Mouse (Mus musculus) forebrain, embryonic 14.5 days (tissue): ENCODE data around the gene Elp6. TPM values are rescaled to one million over a fixed set of nuclear protein-coding genes. Genes with fewer than 3 reads are reported as not detected.

Experiments used
- ATAC-seq: fragments of 200-750 bp; cut with Nextera tagmentation; 2 replicates; pipeline ENCODE4 v1.8.0; 2017; ENCODE audit warnings: mild to moderate bottlenecking, moderate library complexity
- DNase-seq: peaks from one replicate; pipeline ENCODE4 v3.0.0-alpha.2; 2015; ENCODE audit warnings: low spot score
- H3K27ac ChIP-seq: fragments of 300-500 bp; sonication (generic); 2 replicates; pipeline ENCODE4 v1.5.1; 2014; ENCODE audit warnings: low read depth, mild to moderate bottlenecking, control low read depth, low read length, moderate library complexity
- H3K27me3 ChIP-seq: fragments of 300-500 bp; sonication (generic); replicated peaks from 2 replicates; pipeline ENCODE4 v1.6.1; 2014; ENCODE audit warnings: low read length, control low read depth, mixed read lengths; ENCODE audit not compliant: control insufficient read depth, insufficient read depth
- H3K36me3 ChIP-seq: fragments of 300-500 bp; sonication (generic); 2 replicates; pipeline ENCODE4 v1.6.1; 2014; ENCODE audit warnings: low read length, control low read depth; ENCODE audit not compliant: control insufficient read depth, insufficient read depth
- H3K4me1 ChIP-seq: fragments of 300-500 bp; sonication (generic); 2 replicates; pipeline ENCODE4 v1.6.1; 2014; ENCODE audit warnings: antibody characterized with exemption, low read length, control low read depth; ENCODE audit not compliant: control insufficient read depth, insufficient read depth
- H3K4me2 ChIP-seq: fragments of 300-500 bp; sonication (generic); 2 replicates; pipeline ENCODE4 v1.6.1; 2014; ENCODE audit warnings: mild to moderate bottlenecking, control low read depth, low read length
- H3K4me3 ChIP-seq: fragments of 300-500 bp; sonication (generic); 2 replicates; pipeline ENCODE4 v1.5.1; 2014; ENCODE audit warnings: low read depth, low read length, control low read depth
- H3K9ac ChIP-seq: fragments of 300-500 bp; sonication (generic); 2 replicates; pipeline ENCODE4 v1.6.1; 2014; ENCODE audit warnings: mild to moderate bottlenecking, low read length, control low read depth, moderate library complexity
- H3K9me3 ChIP-seq: fragments of 300-500 bp; sonication (generic); replicated peaks from 2 replicates; pipeline ENCODE4 v1.6.1; 2016; ENCODE audit warnings: low read length, control low read depth, mixed read lengths; ENCODE audit not compliant: control insufficient read depth
- WGBS: fragments of 180-500 bp; shearing (Covaris S2); extraction: QIAGEN DNeasy Blood & Tissue Kit; methylation state at CpG from one replicate; pipeline ENCODE4 v1.1.7; 2014; 5-methylcytosine and 5-hydroxymethylcytosine counted together
- polyA plus RNA-seq: library from polyadenylated mRNA; unstranded; fragments of >200 nt; fragmentation: Nextera tagmentation; extraction: Ambion mirVana; gene quantifications from 2 replicates; pipeline ENCODE4 v1.2.1, GENCODE M21; 2014

Elp6 gene
- polyA plus RNA-seq, 1 experiment from 2014 or later, result 37.0 TPM

GRCm38 (mm10) chr9:110304516-110304915 lies 457 bp upstream of the Elp6 start:
- Histone ChIP-seq H3K4me2 (peak overlapping the region; percentile 81), H3K27ac (peak overlapping the region; percentile 94), H3K9me3 (no peaks in the 10 kb centered on the region), H3K4me3 (peak overlapping the region; percentile 49), H3K4me1 (0 out of 2 replicates have a peak, but pooled peaks cover 4% of the 10 kb centered on the region), H3K9ac (peak overlapping the region; percentile 74), H3K36me3 (no peaks in the 10 kb centered on the region), H3K27me3 (no peaks in the 10 kb centered on the region)
- DNase-seq, result peak; percentile 72
- 2% methylated on average over 4 of the region's 4 CpGs for WGBS
- ATAC-seq, result peak; percentile 40

GRCm38 (mm10) chr9:110306371-110306770 lies 1.4 kb downstream of the Elp6 start:
- Histone ChIP-seq H3K9ac (no peak overlapping the region; the same call in 1 of the 2 replicates), H3K4me1 (0 out of 2 replicates have a peak, but pooled peaks cover 4% of the 10 kb centered on the region), H3K27me3 (no peaks in the 10 kb centered on the region), H3K9me3 (no peaks in the 10 kb centered on the region), H3K27ac (no peak overlapping the region), H3K4me2 (no peak overlapping the region; the same call in 1 of the 2 replicates), H3K36me3 (peaks cover 13% of the 10 kb centered on the region), H3K4me3 (no peak overlapping the region)
- 96% methylated on average over 5 of the region's 5 CpGs for WGBS
- ATAC-seq (no peak), DNase-seq (no peak)

- H3K9ac ChIP-seq, result no peak overlapping the region
- no peaks in the 10 kb centered on the region for H3K9me3 ChIP-seq
- no peak for ATAC-seq
- DNase-seq, result no peak
- 89% methylated on average over 5 of the region's 5 CpGs for WGBS
- no peaks in the 10 kb centered on the region for H3K27me3 ChIP-seq
- no peak overlapping the region for H3K4me3 ChIP-seq
- no peak overlapping the region for H3K27ac ChIP-seq
- H3K4me2 ChIP-seq, result no peak overlapping the region
- no peaks in the 10 kb centered on the region for H3K4me1 ChIP-seq
- H3K36me3 ChIP-seq, result peaks cover 68% of the 10 kb centered on the region
Observed at GRCm38 (mm10) chr9:110314706-110315105, 9.7 kb downstream of the Elp6 start.

GRCm38 (mm10) chr9:110315410-110315809 lies 10.4 kb downstream of the Elp6 start:
- Histone ChIP-seq H3K4me3 (no peak overlapping the region), H3K9me3 (no peaks in the 10 kb centered on the region), H3K27ac (no peak overlapping the region), H3K27me3 (no peaks in the 10 kb centered on the region), H3K4me2 (no peak overlapping the region), H3K9ac (no peak overlapping the region), H3K36me3 (peaks cover 68% of the 10 kb centered on the region), H3K4me1 (no peaks in the 10 kb centered on the region)
- 95% methylated on average over 6 of the region's 6 CpGs for WGBS
- no peak for DNase-seq
- no peak for ATAC-seq

- Histone ChIP-seq H3K9ac (no peak overlapping the region), H3K27me3 (no peaks in the 10 kb centered on the region), H3K9me3 (no peaks in the 10 kb centered on the region), H3K27ac (no peak overlapping the region), H3K4me1 (no peaks in the 10 kb centered on the region), H3K4me2 (no peak overlapping the region), H3K36me3 (peaks cover 66% of the 10 kb centered on the region), H3K4me3 (no peak overlapping the region)
- ATAC-seq (no peak), DNase-seq (no peak)
- WGBS, result 94% methylated on average over 8 of the region's 8 CpGs
Observed at GRCm38 (mm10) chr9:110315904-110316303, 10.9 kb downstream of the Elp6 start.

- no peaks in the 10 kb centered on the region for H3K27me3 ChIP-seq
- no peak overlapping the region for H3K4me2 ChIP-seq
- H3K9ac ChIP-seq, result no peak overlapping the region
- no peaks in the 10 kb centered on the region for H3K9me3 ChIP-seq
- no peak overlapping the region for H3K27ac ChIP-seq
- H3K4me1 ChIP-seq, result no peaks in the 10 kb centered on the region
- WGBS, result 96% methylated on average over 8 of the region's 8 CpGs
- peaks cover 67% of the 10 kb centered on the region for H3K36me3 ChIP-seq
- H3K4me3 ChIP-seq, result no peak overlapping the region
- no peak for ATAC-seq
- no peak for DNase-seq
Observed at GRCm38 (mm10) chr9:110316503-110316902, 11.5 kb downstream of the Elp6 start.

- Histone ChIP-seq H3K4me2 (no peak overlapping the region), H3K27ac (no peak overlapping the region), H3K9me3 (no peaks in the 10 kb centered on the region), H3K36me3 (peaks cover 35% of the 10 kb centered on the region), H3K4me1 (no peaks in the 10 kb centered on the region), H3K27me3 (no peaks in the 10 kb centered on the region), H3K4me3 (no peak overlapping the region), H3K9ac (no peak overlapping the region)
- WGBS, result 86% methylated on average over 10 of the region's 10 CpGs
- DNase-seq (no peak), ATAC-seq (no peak)
Observed at GRCm38 (mm10) chr9:110320769-110321168, 15.8 kb downstream of the Elp6 start.

- H3K4me1 ChIP-seq, result no peaks in the 10 kb centered on the region
- H3K9me3 ChIP-seq, result no peaks in the 10 kb centered on the region
- H3K27ac ChIP-seq, result no peak overlapping the region
- DNase-seq (no peak), ATAC-seq (no peak)
- no peaks in the 10 kb centered on the region for H3K27me3 ChIP-seq
- H3K9ac ChIP-seq, result no peak overlapping the region
- H3K4me3 ChIP-seq, result no peak overlapping the region
- no peak overlapping the region for H3K4me2 ChIP-seq
- H3K36me3 ChIP-seq, result peaks cover 22% of the 10 kb centered on the region
Observed at GRCm38 (mm10) chr9:110322972-110323371, 18.0 kb downstream of the Elp6 start.

- no peak for ATAC-seq
- no peak overlapping the region for H3K4me2 ChIP-seq
- no peaks in the 10 kb centered on the region for H3K9me3 ChIP-seq
- DNase-seq, result no peak
- no peaks in the 10 kb centered on the region for H3K4me1 ChIP-seq
- H3K27ac ChIP-seq, result no peak overlapping the region
- no peaks in the 10 kb centered on the region for H3K27me3 ChIP-seq
- peaks cover 19% of the 10 kb centered on the region for H3K36me3 ChIP-seq
- 90% methylated on average over 1 of the region's 1 CpGs for WGBS
- H3K9ac ChIP-seq, result no peak overlapping the region
- no peak overlapping the region for H3K4me3 ChIP-seq
Observed at GRCm38 (mm10) chr9:110324181-110324580, 19.2 kb downstream of the Elp6 start.
